Mouse (Mus musculus) liver, embryonic 12.5 days (tissue): ENCODE measurements around the gene Nup107. TPM values are rescaled to one million over a fixed set of nuclear protein-coding genes. Genes with fewer than 3 reads are reported as not detected.
"Not testable (repeated sequence)": the region's sequence is repeated elsewhere in the genome, so short reads cannot be mapped to it uniquely, and the experiment has no call there.

ENCODE experiments used
- ATAC-seq: fragments of 200-750 bp; cut with Nextera tagmentation; 2 replicates; pipeline ENCODE4 v1.8.0; 2017; ENCODE audit warnings: moderate number of reproducible peaks, mild to moderate bottlenecking, moderate library complexity
- H3K27ac ChIP-seq: fragments of 300-500 bp; sonication (generic); 2 replicates; pipeline ENCODE4 v1.5.1; 2016; ENCODE audit warnings: mild to moderate bottlenecking
- H3K27me3 ChIP-seq: fragments of 300-500 bp; sonication (generic); replicated peaks from 2 replicates; pipeline ENCODE4 v1.6.1; 2016; ENCODE audit warnings: mild to moderate bottlenecking, moderate library complexity
- H3K36me3 ChIP-seq: fragments of 300-500 bp; sonication (generic); 2 replicates; pipeline ENCODE4 v1.6.1; 2016; ENCODE audit warnings: mild to moderate bottlenecking, moderate library complexity
- H3K4me1 ChIP-seq: fragments of 300-500 bp; sonication (generic); 2 replicates; pipeline ENCODE4 v1.6.1; 2016
- H3K4me2 ChIP-seq: fragments of 300-500 bp; sonication (generic); 2 replicates; pipeline ENCODE4 v1.6.1; 2016; ENCODE audit warnings: mild to moderate bottlenecking, moderate library complexity
- H3K4me3 ChIP-seq: fragments of 300-500 bp; sonication (generic); 2 replicates; pipeline ENCODE4 v1.5.1; 2016; ENCODE audit warnings: mild to moderate bottlenecking, moderate library complexity
- H3K9ac ChIP-seq: fragments of 300-500 bp; sonication (generic); 2 replicates; pipeline ENCODE4 v1.6.1; 2016; ENCODE audit warnings: mild to moderate bottlenecking, moderate library complexity
- H3K9me3 ChIP-seq: fragments of 300-500 bp; sonication (generic); replicated peaks from 2 replicates; pipeline ENCODE4 v1.6.1; 2016; ENCODE audit warnings: mild to moderate bottlenecking, moderate library complexity
- WGBS: fragments of 180-500 bp; shearing (Covaris S2); methylation state at CpG from one replicate; pipeline ENCODE4 v1.1.7; 2016; ENCODE audit not compliant: insufficient replicate concordance; 5-methylcytosine and 5-hydroxymethylcytosine counted together
- polyA plus RNA-seq: library from polyadenylated mRNA; unstranded; fragments of >200 nt; fragmentation: Nextera tagmentation; extraction: Ambion mirVana; gene quantifications from 2 replicates; pipeline ENCODE4 v1.2.1, GENCODE M21; 2016

Nup107 gene
- polyA plus RNA-seq, 1 experiment from 2014 or later, result 81.3 TPM

DNA sequence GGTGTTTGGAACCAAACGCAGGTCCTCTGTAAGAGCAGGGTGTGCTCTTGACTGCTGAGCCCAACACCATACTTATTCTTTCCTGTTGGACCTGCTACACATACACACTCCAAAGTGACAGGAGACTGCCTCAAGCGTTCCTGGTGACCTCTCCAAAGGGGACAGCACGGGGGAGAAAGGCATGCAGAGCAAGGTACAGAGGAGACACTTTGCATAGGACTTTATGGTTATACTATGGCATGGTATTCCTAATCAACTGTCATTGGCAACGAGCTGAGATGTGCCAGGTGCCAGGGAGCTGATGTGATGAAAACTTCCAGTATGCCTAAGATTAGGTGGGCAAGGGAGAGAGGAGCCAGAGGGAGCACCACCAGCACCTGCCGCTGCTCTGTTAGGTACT is 55.9 kb downstream of the Nup107 start:
- 80% methylated on average over 5 of the region's 5 CpGs for WGBS

DNA sequence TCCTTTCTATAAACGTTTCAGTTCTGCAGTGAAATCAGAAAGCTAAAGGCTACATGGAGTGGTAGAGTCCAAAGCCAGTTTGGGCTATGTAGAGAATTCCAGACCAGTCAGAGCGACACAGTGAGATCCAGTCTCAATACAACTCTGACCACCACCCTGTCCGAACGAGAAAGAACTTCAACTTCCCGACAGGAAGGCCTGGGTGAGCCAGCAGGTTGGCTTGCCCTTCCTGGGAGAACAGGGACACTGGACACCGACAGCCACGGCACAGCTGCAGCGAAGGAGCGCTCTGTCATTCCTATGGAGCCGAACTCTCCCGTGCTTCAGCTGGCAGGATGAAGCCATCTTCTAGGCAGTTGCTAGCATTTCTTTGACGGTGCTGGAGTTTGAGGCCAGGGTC is 57.1 kb downstream of the Nup107 start:
- not testable (repeated sequence) for H3K27ac ChIP-seq, H3K4me2 ChIP-seq, H3K9ac ChIP-seq, ATAC-seq, H3K9me3 ChIP-seq, H3K4me3 ChIP-seq
- 86% methylated on average over 12 of the region's 12 CpGs for WGBS
- peaks cover 32% of the 10 kb centered on the region for H3K36me3 ChIP-seq
- peaks cover 11% of the 10 kb centered on the region; the same call in 1 of the 2 replicates for H3K27me3 ChIP-seq
- peaks cover 44% of the 10 kb centered on the region for H3K4me1 ChIP-seq

More for the DNA sequence above, 55.9 kb downstream of the Nup107 start:
- Histone ChIP-seq H3K9me3 (no peaks in the 10 kb centered on the region), H3K4me3 (no peak overlapping the region), H3K4me1 (peaks cover 33% of the 10 kb centered on the region), H3K27me3 (peaks cover 11% of the 10 kb centered on the region; the same call in 1 of the 2 replicates), H3K4me2 (no peak overlapping the region), H3K36me3 (peaks cover 32% of the 10 kb centered on the region), H3K9ac (no peak overlapping the region), H3K27ac (no peak overlapping the region)
- no peak for ATAC-seq

DNA sequence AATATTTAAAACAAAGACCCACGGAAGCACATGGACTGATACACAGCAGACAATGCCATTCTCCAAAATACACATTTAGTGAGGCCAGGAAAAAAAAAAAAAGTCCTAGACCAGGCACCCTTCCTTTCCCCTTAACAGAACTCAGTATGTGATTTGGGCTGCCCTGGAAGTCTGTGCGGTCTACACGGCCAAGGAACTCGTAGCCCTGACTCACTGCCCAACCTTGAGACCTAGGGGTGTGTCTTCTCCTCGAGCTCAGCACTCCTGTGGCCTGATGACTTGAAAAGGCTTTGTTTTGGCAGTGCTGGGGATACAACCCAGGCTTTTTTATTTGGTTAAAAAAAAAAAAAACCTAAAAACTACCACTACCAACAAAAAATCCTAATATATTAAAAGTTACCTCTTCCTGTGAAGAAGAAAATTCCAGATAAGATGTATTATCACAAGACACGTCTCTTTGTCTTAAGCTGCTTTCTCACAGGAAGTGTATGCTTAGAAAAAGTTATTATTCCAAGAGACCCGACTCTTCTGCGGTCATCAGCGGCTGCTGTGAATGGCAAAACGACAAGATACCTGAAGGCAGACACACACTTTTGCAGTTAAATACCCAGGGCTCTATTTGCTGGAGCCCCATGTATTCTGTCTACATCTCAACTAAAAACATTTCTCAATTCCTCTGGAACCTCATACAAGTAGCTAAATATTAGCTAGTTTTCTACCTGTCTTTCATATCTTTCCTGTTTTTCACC is 58.2 kb downstream of the Nup107 start:
- H3K4me2 ChIP-seq, H3K9me3 ChIP-seq, H3K4me3 ChIP-seq, H3K9ac ChIP-seq, ATAC-seq, H3K27ac ChIP-seq: not testable (repeated sequence)
- H3K4me1 ChIP-seq, result peaks cover 44% of the 10 kb centered on the region
- H3K27me3 ChIP-seq, result peaks cover 11% of the 10 kb centered on the region; the same call in 1 of the 2 replicates
- peaks cover 24% of the 10 kb centered on the region for H3K36me3 ChIP-seq
- WGBS, result 57% methylated on average over 10 of the region's 10 CpGs

DNA sequence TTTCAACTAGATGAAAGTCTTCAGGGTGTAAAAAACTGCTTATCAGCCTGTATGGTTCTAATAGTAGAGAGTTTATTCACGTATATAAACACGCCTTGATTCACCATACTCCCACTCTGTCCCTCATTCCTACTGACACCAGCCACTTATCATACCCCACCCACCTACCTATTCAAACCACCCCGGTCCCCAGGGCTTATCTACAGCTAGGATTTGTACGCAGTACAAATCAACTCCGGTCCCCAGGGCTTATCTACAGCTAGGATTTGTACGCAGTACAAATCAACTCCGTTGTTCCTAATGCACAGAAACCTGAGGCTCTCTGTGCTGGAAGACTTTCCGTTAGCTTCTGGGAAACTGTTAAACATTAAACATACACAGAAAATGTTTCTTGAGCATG is 58.9 kb downstream of the Nup107 start:
- not testable (repeated sequence) for H3K9ac ChIP-seq, H3K27ac ChIP-seq, ATAC-seq, H3K4me2 ChIP-seq, H3K4me3 ChIP-seq, H3K9me3 ChIP-seq
- WGBS, result 22% methylated on average over 8 of the region's 8 CpGs
- Histone ChIP-seq H3K4me1 (peaks cover 38% of the 10 kb centered on the region), H3K27me3 (peaks cover 11% of the 10 kb centered on the region; the same call in 1 of the 2 replicates), H3K36me3 (peaks cover 19% of the 10 kb centered on the region)

DNA sequence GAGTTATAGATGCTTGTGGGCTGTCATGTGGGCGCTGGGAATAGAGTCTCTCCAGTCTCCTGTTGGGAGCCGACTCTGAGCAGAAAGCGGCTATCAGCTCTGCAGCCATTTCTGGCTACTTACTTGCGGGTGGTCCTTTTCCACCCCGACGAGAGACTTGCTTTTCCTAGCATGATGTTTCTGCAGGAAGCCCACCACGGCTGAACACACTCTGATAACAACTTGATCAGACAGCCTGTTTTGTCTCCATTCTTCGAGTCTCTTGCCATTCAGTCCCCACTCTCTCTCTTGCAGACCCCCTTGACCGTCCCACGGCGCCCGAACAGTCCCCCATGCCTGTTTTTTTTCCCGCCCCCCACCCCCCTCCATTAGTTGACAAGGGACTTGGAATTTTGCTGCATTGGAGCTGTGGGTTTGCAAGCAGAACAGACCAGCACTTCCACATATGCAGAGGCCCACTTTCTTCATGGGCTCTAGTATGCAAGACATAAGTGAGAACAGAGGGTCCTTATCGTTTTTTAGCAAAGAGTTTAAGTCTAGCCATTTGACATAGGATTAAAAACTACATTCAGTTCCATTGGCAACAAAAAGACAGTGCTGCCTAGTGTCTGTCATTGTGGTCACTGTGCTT is 59.4 kb downstream of the Nup107 start:
- Histone ChIP-seq H3K36me3 (peaks cover 13% of the 10 kb centered on the region), H3K4me2 (peak overlapping the region; percentile 36), H3K27ac (peak overlapping the region; percentile 81), H3K9me3 (no peaks in the 10 kb centered on the region), H3K4me3 (no peak overlapping the region), H3K4me1 (peaks cover 33% of the 10 kb centered on the region), H3K9ac (no peak overlapping the region), H3K27me3 (peaks cover 11% of the 10 kb centered on the region; the same call in 1 of the 2 replicates)
- WGBS, result 48% methylated on average over 14 of the region's 14 CpGs
- ATAC-seq, result no peak

DNA sequence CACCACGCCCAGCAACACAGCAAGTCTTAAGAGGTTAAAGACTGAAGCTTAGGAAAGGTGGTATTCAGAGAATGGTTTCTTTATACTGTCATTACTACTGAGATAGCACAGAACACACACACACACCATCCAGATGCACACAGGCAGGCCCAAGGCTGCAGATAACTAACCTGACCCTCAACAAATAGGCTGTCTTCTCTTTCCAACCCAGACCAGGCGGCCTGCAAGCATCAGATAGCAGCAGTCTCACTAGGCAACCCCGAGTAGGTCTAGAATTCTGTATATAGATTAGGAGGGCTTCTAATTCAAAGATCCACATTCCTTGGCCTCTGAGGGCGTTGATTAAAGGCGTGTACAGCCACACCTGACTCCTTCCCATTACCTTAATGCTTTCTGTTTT is 60.3 kb downstream of the Nup107 start:
- no peak overlapping the region for H3K9ac ChIP-seq
- peaks cover 7% of the 10 kb centered on the region; the same call in 1 of the 2 replicates for H3K36me3 ChIP-seq
- WGBS, result 19% methylated on average over 5 of the region's 5 CpGs
- H3K27ac ChIP-seq, result peak overlapping the region; percentile 81
- H3K27me3 ChIP-seq, result peaks cover 11% of the 10 kb centered on the region; the same call in 1 of the 2 replicates
- H3K4me2 ChIP-seq, result peak overlapping the region; percentile 36
- peak; percentile 95 for ATAC-seq
- H3K4me1 ChIP-seq, result peaks cover 32% of the 10 kb centered on the region
- H3K4me3 ChIP-seq, result 0 out of 2 replicates have a peak overlapping the region, but pooled peaks have one; percentile 4
- no peaks in the 10 kb centered on the region for H3K9me3 ChIP-seq

DNA sequence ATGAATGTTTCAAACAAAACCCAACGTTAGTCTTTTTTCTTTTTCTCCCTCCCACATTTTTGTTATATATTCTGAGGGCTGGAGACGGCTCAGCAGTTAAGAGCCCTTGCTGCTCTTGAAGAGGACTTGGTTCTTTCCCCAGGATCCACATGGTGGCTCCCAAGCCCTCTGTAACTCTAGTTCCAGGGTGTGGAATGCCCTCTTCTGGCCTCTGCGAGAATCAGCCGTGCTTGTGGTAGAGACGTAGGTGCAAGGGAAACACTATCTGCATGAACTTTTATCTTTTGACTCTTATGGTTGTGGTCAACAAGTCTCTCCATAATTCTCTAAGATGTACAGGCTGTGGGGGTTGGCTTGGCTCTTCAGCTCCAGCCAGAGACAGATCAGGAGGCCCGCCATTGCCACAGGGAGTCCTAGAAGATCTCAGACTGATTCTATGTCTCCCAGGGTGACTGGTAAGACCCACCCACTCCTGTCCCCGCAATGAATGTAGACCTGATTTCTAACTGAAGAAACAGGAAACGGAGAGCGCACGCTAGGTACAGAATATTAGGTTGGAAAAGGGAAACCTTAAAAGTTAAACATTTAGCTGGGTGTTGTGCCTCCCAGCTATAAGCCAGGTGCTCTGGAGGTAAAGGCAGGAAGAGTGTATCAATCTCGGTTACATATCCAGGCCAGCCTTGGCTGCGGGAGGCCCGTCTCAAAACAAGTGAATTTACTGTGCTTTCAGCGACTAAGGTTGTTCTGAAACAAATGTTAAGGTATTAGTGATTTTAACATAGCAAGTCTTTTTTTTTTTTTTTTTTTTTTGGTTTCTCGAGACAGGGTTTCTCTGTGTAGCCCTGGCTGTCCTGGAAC is 61.0 kb downstream of the Nup107 start:
- 0 out of 2 replicates have a peak, but pooled peaks cover 4% of the 10 kb centered on the region for H3K27me3 ChIP-seq
- peak overlapping the region; percentile 81 for H3K27ac ChIP-seq
- H3K9me3 ChIP-seq, result no peaks in the 10 kb centered on the region
- H3K4me2 ChIP-seq, result peak overlapping the region; percentile 50
- peaks cover 32% of the 10 kb centered on the region for H3K4me1 ChIP-seq
- 29% methylated on average over 15 of the region's 15 CpGs for WGBS
- no peak overlapping the region for H3K4me3 ChIP-seq
- peaks cover 5% of the 10 kb centered on the region; the same call in 1 of the 2 replicates for H3K36me3 ChIP-seq
- ATAC-seq, result peak; percentile 48
- H3K9ac ChIP-seq, result no peak overlapping the region

DNA sequence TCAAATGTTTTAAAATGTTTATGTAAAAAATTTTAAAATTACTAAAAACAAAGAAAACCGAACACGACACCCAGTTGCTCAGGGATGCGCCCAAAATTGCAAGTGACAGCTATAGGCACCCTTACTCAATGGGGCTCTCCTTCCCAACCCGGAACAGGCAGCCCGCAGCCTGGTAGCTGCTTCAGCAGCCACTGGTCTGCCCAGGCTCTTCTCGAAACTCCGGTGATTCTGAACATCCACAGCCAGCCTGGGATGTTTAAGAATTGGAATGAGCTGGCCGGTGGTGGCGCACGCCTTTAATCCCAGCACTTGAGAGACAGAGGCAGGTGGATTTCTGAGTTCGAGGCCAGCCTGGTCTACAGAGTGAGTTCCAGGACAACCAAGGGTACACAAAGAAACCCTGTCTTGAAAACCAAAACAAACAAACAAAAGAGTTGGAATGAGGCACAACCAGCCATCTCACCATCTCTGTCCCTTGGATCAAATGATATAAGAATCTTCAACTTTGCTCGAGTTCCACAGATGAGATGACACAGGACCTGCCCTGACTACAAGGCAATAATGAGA is 61.8 kb downstream of the Nup107 start:
- H3K4me2 ChIP-seq, result no peak overlapping the region
- 85% methylated on average over 12 of the region's 12 CpGs for WGBS
- ATAC-seq, result no peak
- H3K27ac ChIP-seq, result no peak overlapping the region
- no peak overlapping the region for H3K9ac ChIP-seq
- H3K9me3 ChIP-seq, result no peaks in the 10 kb centered on the region
- no peaks in the 10 kb centered on the region for H3K27me3 ChIP-seq
- H3K36me3 ChIP-seq, result no peaks in the 10 kb centered on the region
- H3K4me3 ChIP-seq, result no peak overlapping the region
- H3K4me1 ChIP-seq, result peaks cover 32% of the 10 kb centered on the region

DNA sequence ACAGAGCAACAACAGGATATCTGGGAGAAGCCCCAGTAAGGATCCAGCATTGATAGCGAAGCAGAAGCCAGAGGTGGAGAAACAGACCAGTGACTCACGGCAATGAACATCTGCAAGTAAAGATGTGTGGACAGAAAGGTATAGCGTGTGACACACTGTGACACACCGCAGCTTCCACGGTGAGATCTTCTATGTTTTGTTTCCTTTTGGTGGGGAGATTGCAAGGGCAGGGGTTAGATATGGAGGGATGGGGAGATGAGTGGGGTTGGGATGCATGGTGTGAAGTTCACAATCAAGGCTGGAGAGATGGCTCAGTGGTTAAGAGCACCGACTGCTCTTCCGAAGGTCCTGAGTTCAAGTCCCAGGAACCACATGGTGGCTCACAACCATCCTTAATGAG is 62.4 kb downstream of the Nup107 start:
- no peaks in the 10 kb centered on the region for H3K27me3 ChIP-seq
- H3K27ac ChIP-seq, result no peak overlapping the region
- H3K4me2 ChIP-seq, result no peak overlapping the region
- no peaks in the 10 kb centered on the region for H3K36me3 ChIP-seq
- H3K4me1 ChIP-seq, result peaks cover 32% of the 10 kb centered on the region
- H3K9ac ChIP-seq, result no peak overlapping the region
- H3K4me3 ChIP-seq, result no peak overlapping the region
- no peaks in the 10 kb centered on the region for H3K9me3 ChIP-seq
- no peak for ATAC-seq
- WGBS, result 82% methylated on average over 7 of the region's 7 CpGs

DNA sequence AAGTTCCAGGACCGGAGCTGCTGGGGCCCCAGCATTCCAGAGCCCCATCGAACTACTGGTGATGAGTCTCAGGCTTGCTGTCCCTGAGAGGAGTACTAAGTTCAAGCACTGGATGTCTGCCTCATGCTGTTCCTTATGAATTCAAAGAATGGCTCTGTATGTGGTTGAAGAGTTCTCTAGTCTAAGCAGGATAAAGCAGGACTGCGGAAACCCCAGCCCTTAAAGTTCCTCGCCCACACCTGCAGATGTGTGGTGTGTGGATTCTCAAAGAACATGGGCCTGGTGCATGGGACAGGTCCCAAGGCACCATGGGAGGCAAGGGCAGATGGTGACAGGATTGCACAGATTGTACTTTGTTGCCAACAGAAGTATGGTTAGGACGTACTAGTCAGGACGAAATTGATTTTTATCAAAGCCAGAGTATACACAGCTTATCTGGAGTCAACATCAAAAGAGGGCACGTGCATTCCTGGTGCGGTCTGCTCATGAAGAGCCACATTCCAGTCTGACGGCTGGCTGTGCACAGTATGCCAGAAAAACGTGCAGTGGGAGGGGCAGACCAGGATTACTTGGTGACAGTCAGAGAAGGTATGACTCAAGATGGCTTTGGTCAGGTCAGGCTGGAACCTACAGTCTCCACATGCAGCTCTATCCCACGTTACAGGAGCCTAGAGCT is 63.2 kb downstream of the Nup107 start:
- H3K9me3 ChIP-seq, result no peaks in the 10 kb centered on the region
- no peak overlapping the region for H3K4me2 ChIP-seq
- H3K4me1 ChIP-seq, result peaks cover 32% of the 10 kb centered on the region
- ATAC-seq, result no peak
- no peak overlapping the region for H3K4me3 ChIP-seq
- H3K36me3 ChIP-seq, result no peaks in the 10 kb centered on the region
- no peak overlapping the region for H3K9ac ChIP-seq
- 64% methylated on average over 11 of the region's 11 CpGs for WGBS
- no peaks in the 10 kb centered on the region for H3K27me3 ChIP-seq
- H3K27ac ChIP-seq, result no peak overlapping the region

DNA sequence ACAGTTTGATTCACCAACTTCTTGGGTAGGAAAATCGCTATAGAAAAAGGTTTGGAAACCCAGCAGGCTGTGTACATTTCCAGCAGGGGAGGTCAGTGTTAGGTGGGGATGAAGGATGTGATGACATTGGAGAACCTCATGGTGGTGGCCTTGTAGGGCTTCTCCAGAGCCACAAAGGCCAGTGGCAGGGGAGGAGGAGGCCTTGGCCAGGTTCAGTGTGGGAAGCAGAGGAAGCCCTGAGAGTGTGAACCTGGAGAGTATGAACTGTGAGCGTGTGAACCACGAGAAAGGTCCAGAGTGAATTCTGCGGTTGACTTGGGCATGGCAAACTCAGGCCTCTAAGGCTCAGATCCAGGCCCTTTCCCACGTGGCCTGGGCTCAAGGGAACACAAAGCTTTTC is 63.9 kb downstream of the Nup107 start:
- Histone ChIP-seq H3K4me2 (no peak overlapping the region), H3K27ac (no peak overlapping the region), H3K27me3 (no peaks in the 10 kb centered on the region), H3K9me3 (no peaks in the 10 kb centered on the region), H3K36me3 (no peaks in the 10 kb centered on the region), H3K4me3 (no peak overlapping the region), H3K4me1 (peaks cover 31% of the 10 kb centered on the region), H3K9ac (no peak overlapping the region)
- WGBS, result 68% methylated on average over 5 of the region's 5 CpGs
- no peak for ATAC-seq
